In the genomic region with DNA sequence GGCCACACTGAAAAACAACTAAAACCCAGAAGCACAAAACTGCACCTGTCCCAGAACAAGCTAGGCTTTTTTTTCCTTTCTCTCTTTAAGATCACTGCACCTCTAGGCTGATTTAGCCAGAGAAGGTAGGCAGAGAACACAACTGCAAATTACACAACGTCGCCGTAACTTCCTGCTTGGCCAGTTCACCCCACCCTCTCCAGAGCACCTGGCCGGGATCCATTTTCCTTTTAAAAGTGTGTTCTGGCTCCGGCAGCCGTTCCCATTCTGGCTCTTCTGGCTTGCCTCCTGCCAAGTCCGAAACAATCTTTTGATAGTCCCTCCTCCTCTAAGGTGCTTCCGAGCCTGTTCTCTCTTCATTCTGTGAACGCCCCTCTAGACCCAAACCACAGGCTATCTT, we compare ENCODE assay signal across 7 mouse cellular contexts. TPM values are rescaled to one million over a fixed set of nuclear protein-coding genes. Genes with fewer than 3 reads are reported as not detected.
DNase-seq lines count a peak whose midpoint lies in the region; ATAC-seq and TF ChIP-seq lines count a peak whose summit lies in the region.

No protein-coding gene starts in this region.

- intact Hi-C loops in heart, postnatal 25 days (cut with DNase I): loop anchor here (2.0 kb wide), 1 partner anchor 19 kb away; no protein-coding TSS in a partner anchor
- intact Hi-C loops in left cerebral cortex, postnatal 25 days (cut with DNase I): no loop called here

- TF ChIP-seq CTCF in brain, embryonic 14.5 days (IDR thresholded peaks at IDR 0.05; ENCODE audit: borderline replicate concordance, extremely low read depth, insufficient read depth, insufficient read length): no peak

- no peak overlapping the region for H3K9ac ChIP-seq in limb, embryonic 15.5 days

- no peak overlapping the region for H3K4me3 ChIP-seq in limb, embryonic 15.5 days

- ATAC-seq in limb, embryonic 15.5 days (ENCODE audit: insufficient number of reproducible peaks, low FRiP score, low TSS enrichment, low read depth): no peak

- H3K4me1 ChIP-seq in limb, embryonic 15.5 days: peaks cover 71% of the 10 kb centered on the region

- H3K27me3 ChIP-seq in limb, embryonic 15.5 days: no peaks in the 10 kb centered on the region

- H3K4me2 ChIP-seq in limb, embryonic 15.5 days: peak overlapping the region; percentile 29

- H3K9me3 ChIP-seq in limb, embryonic 15.5 days: no peaks in the 10 kb centered on the region

- peak; percentile 49 for DNase-seq in brain, embryonic 14.5 days (ENCODE audit: low read depth)
- DNase-seq in fat pad, adult 2 months (ENCODE audit: extremely low read depth, low read depth, low spot score): peak; percentile 89
- peak; percentile 59 for DNase-seq in heart, postnatal 25 days (ENCODE audit: low spot score)
- no peak for DNase-seq in c-Kit-positive CD71-positive TER-119-positive erythroid progenitor cells, embryonic 14.5 days (ENCODE audit: low spot score)
- no peak for DNase-seq in left cerebral cortex, postnatal 25 days (ENCODE audit: low spot score in 2 of 2)
- no peak for DNase-seq in cerebellum, adult 8-10 months

- 25% methylated on average over 9 of the region's 9 CpGs for WGBS in limb, embryonic 15.5 days

- peak overlapping the region; percentile 77 for H3K27ac ChIP-seq in limb, embryonic 15.5 days

- H3K36me3 ChIP-seq in limb, embryonic 15.5 days: no peaks in the 10 kb centered on the region

- TF ChIP-seq POLR2A in brain, embryonic 14.5 days (IDR thresholded peaks at IDR 0.05; ENCODE audit: borderline replicate concordance, extremely low read depth, insufficient read depth, insufficient read length, poor library complexity, severe bottlenecking): no peak

RNA-seq across cellular contexts. Expression of a gene that starts 32.4 kb away (rescaled TPM):
- 23.7 and 26.5 TPM in 2 replicates for polyA plus RNA-seq in brain, embryonic 14.5 days (2012; rRNA removed)
- 10 to 100 TPM; 34.1 to 38.8 TPM for total RNA-seq in heart, postnatal 25 days (2021)
- 24.9 and 25.6 TPM in 2 replicates for polyA plus RNA-seq in limb, embryonic 15.5 days (2015; fragmentation: Nextera tagmentation; extraction: Ambion mirVana)
- 10 to 100 TPM; 13.6 to 14.1 TPM for total RNA-seq in left cerebral cortex, postnatal 25 days (2021)

Comparison
In these comparisons a context has a peak if more than half of its experiments do, and no peak if none do; other contexts are left out.
1. DNase-seq: peak in brain, embryonic 14.5 days (single experiment), fat pad, adult 2 months (single experiment) and heart, postnatal 25 days (single experiment); none in c-Kit-positive CD71-positive TER-119-positive erythroid progenitor cells, embryonic 14.5 days (single experiment), left cerebral cortex, postnatal 25 days (0 of 2) and cerebellum, adult 8-10 months (single experiment).